Mouse (Mus musculus): ENCODE data around the gene Nol12.

DNA sequence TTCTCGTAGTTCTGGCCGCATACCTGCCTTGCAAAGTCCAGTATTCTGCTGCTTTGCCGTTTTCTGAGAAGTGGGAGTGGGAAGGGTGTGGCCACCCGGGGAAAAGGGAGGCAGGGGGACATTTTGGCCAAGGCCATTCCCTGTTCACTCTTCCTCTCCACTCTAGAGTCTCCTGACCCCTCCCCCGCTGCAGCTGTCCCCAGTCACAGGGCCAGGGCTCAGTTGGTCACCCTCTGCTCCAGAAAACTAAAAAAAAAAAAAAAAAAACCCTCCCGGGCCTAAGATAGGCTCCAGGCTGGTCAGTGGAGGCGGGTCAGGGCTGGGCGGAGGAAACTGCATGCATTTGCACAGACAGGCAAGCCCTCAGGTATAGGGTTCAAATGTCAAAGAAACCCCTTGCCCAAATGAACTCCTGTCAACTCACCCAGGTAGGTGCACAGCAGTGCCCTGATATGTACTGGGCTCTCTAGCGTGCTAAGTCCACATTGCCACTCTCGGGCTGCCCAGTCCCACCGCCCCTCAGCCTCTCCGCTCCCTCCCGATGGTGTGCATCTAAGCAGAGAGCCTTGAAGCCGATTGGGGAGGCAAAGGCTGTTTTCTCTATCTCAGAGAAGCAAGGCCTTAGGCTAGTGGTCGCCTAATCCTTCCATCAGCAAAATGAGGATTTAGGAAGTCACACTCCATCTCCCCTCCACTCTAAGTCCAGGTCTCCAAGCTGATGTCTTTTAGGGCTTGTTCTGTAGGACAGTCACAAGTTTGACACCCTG is 7.5 kb upstream of the Nol12 start:
- no peak for TF ChIP-seq CTCF (IDR thresholded peaks at IDR 0.05; ENCODE audit: extremely low read depth, insufficient read length, insufficient replicate concordance, low read depth, low read length)
- TF ChIP-seq POLR2A (IDR thresholded peaks at IDR 0.05; ENCODE audit: low read depth, low read length) = no peak
